Mouse (Mus musculus): ENCODE measurements at regions not wholly inside any gene's neighbourhood (a gene's known extent, or its start where the extent isn't known, plus 50 kb on each side); places are given as distances from the start of the nearest gene placed in this dataset.

DNA sequence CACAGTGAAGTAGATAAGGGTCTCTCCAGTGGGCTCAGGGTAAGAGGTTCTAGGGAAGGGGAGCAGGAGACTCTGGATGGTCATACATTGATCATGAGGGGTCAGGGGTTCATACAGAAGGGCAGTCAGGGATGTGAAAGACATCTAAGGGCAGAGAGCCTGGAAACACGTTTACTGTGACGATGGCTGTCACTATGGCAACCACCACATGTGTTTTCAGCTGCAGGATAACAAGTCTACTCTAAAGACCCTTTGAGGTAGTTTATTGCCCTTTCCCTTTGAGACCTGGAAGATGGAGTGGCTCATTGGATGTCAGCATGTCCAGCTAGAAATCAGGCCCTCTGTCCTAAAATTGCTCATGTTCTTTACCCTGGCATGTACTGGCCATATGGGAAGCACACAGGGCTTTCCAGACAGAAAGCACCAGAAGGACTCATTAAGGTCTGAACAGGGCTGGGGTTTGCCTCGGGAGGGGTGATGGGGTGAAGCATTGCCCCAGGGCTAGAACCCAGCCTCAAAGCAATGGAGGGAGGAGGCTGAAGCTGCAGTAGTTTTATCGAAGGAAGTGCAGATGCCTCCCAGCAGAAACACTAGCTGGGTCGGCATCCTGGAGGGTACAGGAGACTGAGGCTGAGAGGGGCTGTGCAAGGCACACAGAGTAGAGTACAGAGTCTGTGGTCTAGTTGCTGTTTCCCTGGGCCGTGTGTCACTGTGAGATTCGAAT lies 271.0 kb upstream of the Myt1l start:
- 40% methylated on average over 7 of the region's 7 CpGs for WGBS

GRCm38 (mm10) chr12:29257735-29258547 lies 270.2 kb upstream of the Myt1l start:
- DNase-seq, result no peak
- WGBS, result 49% methylated on average over 16 of the region's 16 CpGs
- no peak for TF ChIP-seq POLR2A (IDR thresholded peaks at IDR 0.05; ENCODE audit: control insufficient read depth, extremely low read depth, insufficient read depth, low read length, poor library complexity)
- TF ChIP-seq CTCF (IDR thresholded peaks at IDR 0.05; ENCODE audit: borderline replicate concordance, control insufficient read depth, extremely low read depth, insufficient read depth, low read length, poor library complexity), result no peak

More for the DNA sequence above, 271.0 kb upstream of the Myt1l start:
- Histone ChIP-seq H3K27me3 (ENCODE audit: control insufficient read depth, insufficient read depth, low read length) (no peaks in the 10 kb centered on the region), H3K27ac (ENCODE audit: control insufficient read depth, insufficient read depth, low read length) (no peak overlapping the region), H3K4me1 (replicated peaks; ENCODE audit: control insufficient read depth, insufficient read depth, low read length) (no peaks in the 10 kb centered on the region), H3K4me3 (ENCODE audit: control insufficient read depth, insufficient read depth, low read length) (no peak overlapping the region), H3K36me3 (ENCODE audit: control insufficient read depth, insufficient read depth, low read length) (no peaks in the 10 kb centered on the region)
- TF ChIP-seq CTCF (IDR thresholded peaks at IDR 0.05; ENCODE audit: borderline replicate concordance, control insufficient read depth, extremely low read depth, insufficient read depth, low read length, poor library complexity) (no peak), POLR2A (IDR thresholded peaks at IDR 0.05; ENCODE audit: control insufficient read depth, extremely low read depth, insufficient read depth, low read length, poor library complexity) (no peak)
- no peak for DNase-seq

DNA sequence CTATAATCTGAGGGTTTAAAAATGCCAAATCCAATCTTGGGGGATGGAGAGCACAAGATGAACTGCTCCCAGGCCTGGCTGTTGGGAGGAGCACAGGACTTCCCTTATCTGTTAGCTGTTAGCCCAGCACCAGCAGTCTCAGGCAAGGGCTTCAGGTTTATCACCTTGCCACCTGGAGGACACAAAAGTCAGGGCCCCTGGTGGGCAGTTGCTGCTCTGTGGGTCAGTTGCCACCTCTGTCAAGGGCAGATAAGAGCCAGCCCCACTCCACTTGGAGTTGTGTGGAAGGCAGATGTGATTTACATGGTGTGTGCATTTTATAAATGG lies 269.7 kb upstream of the Myt1l start:
- Histone ChIP-seq H3K27ac (ENCODE audit: control insufficient read depth, insufficient read depth, low read length) (no peak overlapping the region), H3K27me3 (ENCODE audit: control insufficient read depth, insufficient read depth, low read length) (no peaks in the 10 kb centered on the region), H3K36me3 (ENCODE audit: control insufficient read depth, insufficient read depth, low read length) (no peaks in the 10 kb centered on the region), H3K4me3 (ENCODE audit: control insufficient read depth, insufficient read depth, low read length) (no peak overlapping the region), H3K4me1 (replicated peaks; ENCODE audit: control insufficient read depth, insufficient read depth, low read length) (no peaks in the 10 kb centered on the region)
- TF ChIP-seq CTCF (IDR thresholded peaks at IDR 0.05; ENCODE audit: borderline replicate concordance, control insufficient read depth, extremely low read depth, insufficient read depth, low read length, poor library complexity) (no peak), POLR2A (IDR thresholded peaks at IDR 0.05; ENCODE audit: control insufficient read depth, extremely low read depth, insufficient read depth, low read length, poor library complexity) (no peak)
- no peak for DNase-seq

More at GRCm38 (mm10) chr12:29257735-29258547, 270.2 kb upstream of the Myt1l start:
- Histone ChIP-seq H3K27me3 (ENCODE audit: control insufficient read depth, insufficient read depth, low read length) (no peaks in the 10 kb centered on the region), H3K27ac (ENCODE audit: control insufficient read depth, insufficient read depth, low read length) (no peak overlapping the region), H3K4me1 (replicated peaks; ENCODE audit: control insufficient read depth, insufficient read depth, low read length) (no peaks in the 10 kb centered on the region), H3K4me3 (ENCODE audit: control insufficient read depth, insufficient read depth, low read length) (no peak overlapping the region), H3K36me3 (ENCODE audit: control insufficient read depth, insufficient read depth, low read length) (no peaks in the 10 kb centered on the region)

DNA sequence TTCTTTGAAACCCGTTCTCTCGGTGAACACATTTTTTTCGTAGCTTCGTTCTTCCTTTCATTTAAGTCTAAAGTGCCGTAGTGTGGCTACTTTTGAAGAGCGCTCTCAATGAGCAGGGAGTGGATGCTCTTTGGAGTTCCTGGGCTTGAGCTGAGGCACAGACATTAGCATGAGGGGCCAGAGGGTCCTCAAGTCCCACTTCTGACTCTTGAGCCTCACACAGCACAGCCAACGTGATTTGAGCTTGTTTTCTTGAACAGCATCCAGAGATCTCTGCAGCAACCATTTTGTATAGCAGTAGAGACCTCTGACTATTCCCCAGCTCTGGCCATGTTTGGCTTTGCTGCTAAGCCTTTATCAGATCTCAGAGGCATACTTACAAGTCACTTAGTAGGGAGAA lies 269.2 kb upstream of the Myt1l start:
- Histone ChIP-seq H3K27ac (ENCODE audit: control insufficient read depth, insufficient read depth, low read length) (no peak overlapping the region), H3K4me1 (replicated peaks; ENCODE audit: control insufficient read depth, insufficient read depth, low read length) (no peaks in the 10 kb centered on the region)
- WGBS, result 84% methylated on average over 7 of the region's 7 CpGs

DNA sequence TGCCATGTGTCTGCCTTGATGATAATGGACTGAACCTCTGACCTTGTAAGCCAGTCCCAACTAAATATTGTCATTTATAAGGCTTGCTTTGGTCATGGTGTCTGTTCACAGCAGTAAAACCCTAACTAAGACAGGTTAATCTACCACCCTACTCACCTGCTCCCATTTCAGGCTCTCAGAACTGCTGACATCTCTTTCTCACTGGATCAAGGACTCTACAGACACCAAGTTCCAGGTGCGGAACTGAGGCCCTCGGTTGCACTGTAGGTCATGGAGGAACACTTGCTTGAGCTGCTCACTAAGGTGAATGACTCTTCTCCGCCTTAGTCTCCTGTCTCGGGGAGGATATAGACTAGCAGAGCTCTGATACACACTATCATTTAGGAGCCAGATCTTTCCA lies 254.0 kb upstream of the Myt1l start:
- no peaks in the 10 kb centered on the region for H3K27me3 ChIP-seq (ENCODE audit: control insufficient read depth, insufficient read depth, low read length)
- no peaks in the 10 kb centered on the region for H3K36me3 ChIP-seq (ENCODE audit: control insufficient read depth, insufficient read depth, low read length)
- no peak overlapping the region for H3K4me3 ChIP-seq (ENCODE audit: control insufficient read depth, insufficient read depth, low read length)
- WGBS, result 97% methylated on average over 4 of the region's 4 CpGs
- TF ChIP-seq POLR2A (IDR thresholded peaks at IDR 0.05; ENCODE audit: control insufficient read depth, extremely low read depth, insufficient read depth, low read length, poor library complexity) (no peak), CTCF (IDR thresholded peaks at IDR 0.05; ENCODE audit: borderline replicate concordance, control insufficient read depth, extremely low read depth, insufficient read depth, low read length, poor library complexity) (no peak)
- no peak for DNase-seq
- no peak overlapping the region for H3K27ac ChIP-seq (ENCODE audit: control insufficient read depth, insufficient read depth, low read length)
- H3K4me1 ChIP-seq (replicated peaks; ENCODE audit: control insufficient read depth, insufficient read depth, low read length), result no peaks in the 10 kb centered on the region

More for the DNA sequence above, 269.2 kb upstream of the Myt1l start:
- Histone ChIP-seq H3K27me3 (ENCODE audit: control insufficient read depth, insufficient read depth, low read length) (no peaks in the 10 kb centered on the region), H3K36me3 (ENCODE audit: control insufficient read depth, insufficient read depth, low read length) (no peaks in the 10 kb centered on the region), H3K4me3 (ENCODE audit: control insufficient read depth, insufficient read depth, low read length) (no peak overlapping the region)
- TF ChIP-seq POLR2A (IDR thresholded peaks at IDR 0.05; ENCODE audit: control insufficient read depth, extremely low read depth, insufficient read depth, low read length, poor library complexity), result no peak
- no peak for TF ChIP-seq CTCF (IDR thresholded peaks at IDR 0.05; ENCODE audit: borderline replicate concordance, control insufficient read depth, extremely low read depth, insufficient read depth, low read length, poor library complexity)
- DNase-seq, result no peak

DNA sequence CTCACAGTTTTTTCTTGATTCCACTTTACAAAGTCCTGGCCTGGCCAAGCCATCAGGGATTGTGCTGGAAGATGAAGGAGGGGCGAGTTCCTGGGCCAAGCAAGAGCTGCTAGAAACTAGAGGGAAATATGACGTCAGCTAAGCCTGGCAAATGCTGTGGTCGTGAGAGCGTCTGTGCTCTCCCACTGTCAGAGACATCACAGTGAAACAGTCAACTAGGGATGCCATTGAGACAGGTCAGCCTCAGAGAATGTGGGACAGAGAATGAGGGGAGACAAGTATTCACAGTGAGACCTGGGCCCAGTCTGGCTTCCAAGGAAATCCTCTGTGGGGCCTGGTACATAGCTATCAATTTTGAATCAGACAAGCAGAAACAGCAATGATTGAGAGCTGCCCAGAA lies 252.5 kb upstream of the Myt1l start:
- no peak overlapping the region for H3K27ac ChIP-seq (ENCODE audit: control insufficient read depth, insufficient read depth, low read length)
- no peak for DNase-seq
- TF ChIP-seq CTCF (IDR thresholded peaks at IDR 0.05; ENCODE audit: borderline replicate concordance, control insufficient read depth, extremely low read depth, insufficient read depth, low read length, poor library complexity) (no peak), POLR2A (IDR thresholded peaks at IDR 0.05; ENCODE audit: control insufficient read depth, extremely low read depth, insufficient read depth, low read length, poor library complexity) (no peak)
- H3K4me3 ChIP-seq (ENCODE audit: control insufficient read depth, insufficient read depth, low read length), result no peak overlapping the region
- H3K36me3 ChIP-seq (ENCODE audit: control insufficient read depth, insufficient read depth, low read length), result no peaks in the 10 kb centered on the region
- no peaks in the 10 kb centered on the region for H3K27me3 ChIP-seq (ENCODE audit: control insufficient read depth, insufficient read depth, low read length)
- 76% methylated on average over 4 of the region's 4 CpGs for WGBS
- H3K4me1 ChIP-seq (replicated peaks; ENCODE audit: control insufficient read depth, insufficient read depth, low read length), result no peaks in the 10 kb centered on the region

All from thymus, adult 2 months (tissue).